Mouse (Mus musculus): ENCODE data around the gene Hes3. TPM values are rescaled to one million over a fixed set of nuclear protein-coding genes. Genes with fewer than 3 reads are reported as not detected.
A peak's percentile ranks its signal among the peaks of the same experiment; 100 is the strongest.

Hes3 gene
- total RNA-seq (2021) (not detected), polyA plus RNA-seq (2012; rRNA removed) (not detected in 2 replicates)
- long read RNA-seq = 0 reads

- H3K27ac ChIP-seq = no peak within 1 kb of the TSS
- DNase-seq = no peak
- intact Hi-C loops (cut with DNase I) = loop anchor here (10.0 kb wide), 1 partner anchor 267 kb away; the partner anchor contains the start of gene Zbtb48
- H3K27me3 ChIP-seq (ENCODE audit: control insufficient read depth, insufficient read depth, low read length) = peaks cover 11% of the 10 kb centered on the region; the same call in 1 of the 2 replicates
- no peaks in the 10 kb centered on the region for H3K79me2 ChIP-seq (replicated peaks; ENCODE audit: control insufficient read depth, insufficient read depth, low read length)
- no peak for TF ChIP-seq POLR2A (IDR thresholded peaks at IDR 0.05; ENCODE audit: insufficient read depth, low read depth, low read length)
- no peak for TF ChIP-seq EP300 (IDR thresholded peaks at IDR 0.05; ENCODE audit: insufficient read depth, low read depth, low read length)
- TF ChIP-seq CTCF (IDR thresholded peaks at IDR 0.05) = no peak
- 51% methylated on average over 6 of the region's 6 CpGs for WGBS
- no peak within 1 kb of the TSS for H3K9ac ChIP-seq (ENCODE audit: low read depth, low read length)
- H3K4me1 ChIP-seq (ENCODE audit: control insufficient read depth, insufficient read depth, low read length) = peaks cover 5% of the 10 kb centered on the region
- H3K4me3 ChIP-seq = no peak within 1 kb of the TSS
- no peaks in the 10 kb centered on the region for H3K36me3 ChIP-seq (ENCODE audit: control insufficient read depth, insufficient read depth, low read length)
Observed at GRCm38 (mm10) chr4:152291562-152291961, at the start of gene Hes3. Hes3 (minus strand) TSS chr4:152291662.

GRCm38 (mm10) chr4:152340584-152341284 is 49.3 kb upstream of the Hes3 start:
- intact Hi-C loops (cut with DNase I) = no loop called here
- Histone ChIP-seq H3K27ac (no peak overlapping the region), H3K4me1 (ENCODE audit: control insufficient read depth, insufficient read depth, low read length) (peaks cover 6% of the 10 kb centered on the region), H3K9ac (ENCODE audit: low read depth, low read length) (no peak overlapping the region), H3K79me2 (replicated peaks; ENCODE audit: control insufficient read depth, insufficient read depth, low read length) (no peaks in the 10 kb centered on the region), H3K36me3 (ENCODE audit: control insufficient read depth, insufficient read depth, low read length) (no peaks in the 10 kb centered on the region), H3K27me3 (ENCODE audit: control insufficient read depth, insufficient read depth, low read length) (peaks cover 12% of the 10 kb centered on the region), H3K4me3 (no peak overlapping the region)
- WGBS = 36% methylated on average over 15 of the region's 15 CpGs
- DNase-seq = no peak
- no peak for TF ChIP-seq EP300 (IDR thresholded peaks at IDR 0.05; ENCODE audit: insufficient read depth, low read depth, low read length)
- TF ChIP-seq POLR2A (IDR thresholded peaks at IDR 0.05; ENCODE audit: insufficient read depth, low read depth, low read length) = no peak
- no peak for TF ChIP-seq CTCF (IDR thresholded peaks at IDR 0.05)

DNA sequence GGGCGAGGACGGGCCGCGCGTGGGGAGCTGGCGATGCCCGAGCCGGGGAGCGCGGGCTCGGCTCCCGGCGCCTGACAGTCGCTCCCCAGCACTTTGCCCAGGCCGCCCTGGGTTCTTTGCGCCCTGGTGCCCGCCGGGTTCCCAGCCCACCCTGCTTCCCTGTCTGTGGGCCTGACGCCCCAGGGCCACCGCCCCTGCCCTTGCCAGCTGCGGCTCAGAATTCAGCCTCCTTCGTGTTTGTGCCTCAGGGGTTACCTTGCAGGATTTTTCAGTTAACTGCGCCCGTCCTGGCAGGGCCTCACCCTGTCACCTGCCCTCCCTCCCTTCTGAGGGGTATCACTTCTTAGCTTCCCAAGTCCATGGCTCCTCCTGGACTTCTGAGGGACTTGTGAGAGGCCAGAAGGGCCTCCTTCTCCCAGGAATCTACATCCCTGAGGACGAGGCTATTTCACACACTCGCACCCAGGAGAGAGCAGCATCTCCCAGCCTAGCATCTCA is 47.9 kb upstream of the Hes3 start:
- intact Hi-C loops (cut with DNase I) = no loop called here
- H3K4me3 ChIP-seq = no peak overlapping the region

DNA sequence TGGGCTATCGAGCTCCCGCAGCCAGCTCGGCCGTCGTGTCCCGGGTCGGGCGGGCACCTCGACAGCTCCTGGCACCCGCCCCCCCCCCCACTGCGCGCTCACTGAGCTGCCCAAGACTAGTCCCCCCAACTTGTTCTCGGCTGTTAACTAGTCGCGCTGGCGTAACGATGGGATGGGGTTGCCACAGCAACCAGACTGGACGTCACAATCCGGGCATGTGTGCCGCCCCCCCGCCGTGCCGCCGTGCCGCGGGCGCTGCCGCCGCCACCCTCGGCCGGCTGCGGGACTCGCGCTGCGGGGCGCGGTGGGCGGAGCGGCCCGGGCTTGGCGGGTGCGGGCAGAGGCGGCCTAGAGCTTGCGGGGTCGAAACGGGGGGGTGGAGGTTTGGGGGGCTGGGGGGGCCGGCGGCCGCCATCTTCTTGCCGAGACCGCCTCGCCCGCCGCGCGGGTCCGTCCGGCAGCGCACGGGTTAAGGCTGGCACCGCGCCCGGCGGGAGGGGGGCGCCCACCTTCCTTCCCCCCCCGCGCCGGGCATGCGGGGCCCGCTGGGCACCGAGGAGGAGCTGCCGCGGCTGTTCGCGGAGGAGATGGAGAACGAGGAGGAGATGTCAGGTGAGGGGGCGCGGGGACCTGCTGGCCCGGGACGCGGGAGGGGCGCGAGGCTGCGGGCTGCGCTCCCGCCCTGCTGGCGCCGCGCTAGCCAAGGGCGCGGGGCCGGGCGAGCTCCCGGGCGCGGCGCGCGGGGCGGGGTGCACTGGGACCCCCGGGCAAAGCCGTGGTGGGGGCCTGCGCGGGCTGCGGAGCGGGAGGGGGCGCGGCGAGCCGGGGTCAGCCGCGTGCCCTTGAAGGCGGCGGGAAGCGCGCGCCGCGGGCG is 47.2 kb upstream of the Hes3 start, which contains the start of gene Chd5:
TSS of gene Chd5 (plus strand) at position 233 of the 874 bp plus-strand sequence.
- intact Hi-C loops (cut with DNase I) = no loop called here
- Histone ChIP-seq H3K27me3 (ENCODE audit: control insufficient read depth, insufficient read depth, low read length) (peaks cover 12% of the 10 kb centered on the region), H3K36me3 (ENCODE audit: control insufficient read depth, insufficient read depth, low read length) (no peaks in the 10 kb centered on the region), H3K4me3 (peak within 1 kb of the TSS; percentile 24; the same call in 1 of the 2 replicates), H3K79me2 (replicated peaks; ENCODE audit: control insufficient read depth, insufficient read depth, low read length) (no peaks in the 10 kb centered on the region), H3K27ac (no peak within 1 kb of the TSS), H3K9ac (ENCODE audit: low read depth, low read length) (no peak within 1 kb of the TSS; the same call in 1 of the 2 replicates), H3K4me1 (ENCODE audit: control insufficient read depth, insufficient read depth, low read length) (no peaks in the 10 kb centered on the region)
- DNase-seq = no peak
- WGBS = 2% methylated on average over 97 of the region's 120 CpGs
- TF ChIP-seq CTCF (IDR thresholded peaks at IDR 0.05) (no peak), POLR2A (IDR thresholded peaks at IDR 0.05; ENCODE audit: insufficient read depth, low read depth, low read length) (no peak), EP300 (IDR thresholded peaks at IDR 0.05; ENCODE audit: insufficient read depth, low read depth, low read length) (no peak)

More for the DNA sequence above, 47.9 kb upstream of the Hes3 start:
- H3K36me3 ChIP-seq (ENCODE audit: control insufficient read depth, insufficient read depth, low read length) = no peaks in the 10 kb centered on the region
- H3K27ac ChIP-seq = no peak overlapping the region
- H3K27me3 ChIP-seq (ENCODE audit: control insufficient read depth, insufficient read depth, low read length) = peaks cover 12% of the 10 kb centered on the region
- H3K79me2 ChIP-seq (replicated peaks; ENCODE audit: control insufficient read depth, insufficient read depth, low read length) = no peaks in the 10 kb centered on the region
- H3K4me1 ChIP-seq (ENCODE audit: control insufficient read depth, insufficient read depth, low read length) = no peaks in the 10 kb centered on the region
- H3K9ac ChIP-seq (ENCODE audit: low read depth, low read length) = no peak overlapping the region
- WGBS = 7% methylated on average over 24 of the region's 26 CpGs
- no peak for TF ChIP-seq EP300 (IDR thresholded peaks at IDR 0.05; ENCODE audit: insufficient read depth, low read depth, low read length)
- no peak for TF ChIP-seq CTCF (IDR thresholded peaks at IDR 0.05)
- TF ChIP-seq POLR2A (IDR thresholded peaks at IDR 0.05; ENCODE audit: insufficient read depth, low read depth, low read length) = no peak
- no peak for DNase-seq

GRCm38 (mm10) chr4:152337772-152338171 is 46.3 kb upstream of the Hes3 start:
- Histone ChIP-seq H3K4me1 (ENCODE audit: control insufficient read depth, insufficient read depth, low read length) (no peaks in the 10 kb centered on the region; the same call in 1 of the 2 replicates), H3K79me2 (replicated peaks; ENCODE audit: control insufficient read depth, insufficient read depth, low read length) (no peaks in the 10 kb centered on the region), H3K36me3 (ENCODE audit: control insufficient read depth, insufficient read depth, low read length) (no peaks in the 10 kb centered on the region), H3K4me3 (no peak overlapping the region), H3K9ac (ENCODE audit: low read depth, low read length) (no peak overlapping the region), H3K27ac (no peak overlapping the region), H3K27me3 (ENCODE audit: control insufficient read depth, insufficient read depth, low read length) (peaks cover 12% of the 10 kb centered on the region)
- WGBS = 47% methylated on average over 6 of the region's 6 CpGs
- intact Hi-C loops (cut with DNase I) = no loop called here
- TF ChIP-seq POLR2A (IDR thresholded peaks at IDR 0.05; ENCODE audit: insufficient read depth, low read depth, low read length) (no peak), CTCF (IDR thresholded peaks at IDR 0.05) (no peak), EP300 (IDR thresholded peaks at IDR 0.05; ENCODE audit: insufficient read depth, low read depth, low read length) (no peak)
- no peak for DNase-seq
